Mouse (Mus musculus): ENCODE measurements around the gene Nr6a1. TPM values are rescaled to one million over a fixed set of nuclear protein-coding genes. Genes with fewer than 3 reads are reported as not detected.

Nr6a1 gene
- polyA plus RNA-seq, 1 experiment, result 4.2 TPM

GRCm38 (mm10) chr2:38691542-38691941 lies 235.9 kb downstream of the Nr6a1 start:
- no peak overlapping the region for H3K4me3 ChIP-seq (ENCODE audit: control insufficient read depth, insufficient read depth, low read length)
- no peak overlapping the region for H3K27ac ChIP-seq (ENCODE audit: control insufficient read depth, insufficient read depth, low read length)
- no peaks in the 10 kb centered on the region; the same call in 1 of the 2 replicates for H3K27me3 ChIP-seq (ENCODE audit: control insufficient read depth, insufficient read depth, low read length)
- DNase-seq, result peak; percentile 45
- H3K4me1 ChIP-seq (replicated peaks; ENCODE audit: control insufficient read depth, insufficient read depth, low read length), result peaks cover 5% of the 10 kb centered on the region
- no peak for TF ChIP-seq POLR2A (IDR thresholded peaks at IDR 0.05; ENCODE audit: control insufficient read depth, extremely low read depth, insufficient read depth, low read length, poor library complexity)
- TF ChIP-seq CTCF (IDR thresholded peaks at IDR 0.05; ENCODE audit: borderline replicate concordance, control insufficient read depth, extremely low read depth, insufficient read depth, low read length, poor library complexity), result peak; percentile 49; the same call in 1 of the 2 replicates
- no peaks in the 10 kb centered on the region for H3K36me3 ChIP-seq (ENCODE audit: control insufficient read depth, insufficient read depth, low read length)
- WGBS, result 30% methylated on average over 8 of the region's 8 CpGs

- H3K4me3 ChIP-seq (ENCODE audit: control insufficient read depth, insufficient read depth, low read length), result no peak overlapping the region
- WGBS, result 73% methylated on average over 1 of the region's 1 CpGs
- H3K4me1 ChIP-seq (replicated peaks; ENCODE audit: control insufficient read depth, insufficient read depth, low read length), result peaks cover 5% of the 10 kb centered on the region
- H3K27me3 ChIP-seq (ENCODE audit: control insufficient read depth, insufficient read depth, low read length), result no peaks in the 10 kb centered on the region; the same call in 1 of the 2 replicates
- no peak for DNase-seq
- no peaks in the 10 kb centered on the region for H3K36me3 ChIP-seq (ENCODE audit: control insufficient read depth, insufficient read depth, low read length)
- no peak for TF ChIP-seq POLR2A (IDR thresholded peaks at IDR 0.05; ENCODE audit: control insufficient read depth, extremely low read depth, insufficient read depth, low read length, poor library complexity)
- TF ChIP-seq CTCF (IDR thresholded peaks at IDR 0.05; ENCODE audit: borderline replicate concordance, control insufficient read depth, extremely low read depth, insufficient read depth, low read length, poor library complexity), result no peak
- no peak overlapping the region for H3K27ac ChIP-seq (ENCODE audit: control insufficient read depth, insufficient read depth, low read length)
Observed at GRCm38 (mm10) chr2:38689881-38690280, 237.6 kb downstream of the Nr6a1 start.

- peak; percentile 46 for DNase-seq
- Histone ChIP-seq H3K36me3 (ENCODE audit: control insufficient read depth, insufficient read depth, low read length) (no peaks in the 10 kb centered on the region), H3K27me3 (ENCODE audit: control insufficient read depth, insufficient read depth, low read length) (no peaks in the 10 kb centered on the region; the same call in 1 of the 2 replicates), H3K4me1 (replicated peaks; ENCODE audit: control insufficient read depth, insufficient read depth, low read length) (peaks cover 5% of the 10 kb centered on the region), H3K4me3 (ENCODE audit: control insufficient read depth, insufficient read depth, low read length) (peak overlapping the region; percentile 27), H3K27ac (ENCODE audit: control insufficient read depth, insufficient read depth, low read length) (no peak overlapping the region)
- 12% methylated on average over 29 of the region's 29 CpGs for WGBS
- TF ChIP-seq CTCF (IDR thresholded peaks at IDR 0.05; ENCODE audit: borderline replicate concordance, control insufficient read depth, extremely low read depth, insufficient read depth, low read length, poor library complexity), result peak; percentile 62; the same call in 1 of the 2 replicates
- no peak for TF ChIP-seq POLR2A (IDR thresholded peaks at IDR 0.05; ENCODE audit: control insufficient read depth, extremely low read depth, insufficient read depth, low read length, poor library complexity)
Observed at GRCm38 (mm10) chr2:38688791-38689520, 238.5 kb downstream of the Nr6a1 start.

GRCm38 (mm10) chr2:38685746-38686145 lies 241.7 kb downstream of the Nr6a1 start:
- no peak overlapping the region for H3K4me3 ChIP-seq (ENCODE audit: control insufficient read depth, insufficient read depth, low read length)
- DNase-seq, result no peak
- TF ChIP-seq CTCF (IDR thresholded peaks at IDR 0.05; ENCODE audit: borderline replicate concordance, control insufficient read depth, extremely low read depth, insufficient read depth, low read length, poor library complexity) (no peak), POLR2A (IDR thresholded peaks at IDR 0.05; ENCODE audit: control insufficient read depth, extremely low read depth, insufficient read depth, low read length, poor library complexity) (no peak)
- no peak overlapping the region for H3K27ac ChIP-seq (ENCODE audit: control insufficient read depth, insufficient read depth, low read length)
- WGBS, result 82% methylated on average over 3 of the region's 3 CpGs
- H3K4me1 ChIP-seq (replicated peaks; ENCODE audit: control insufficient read depth, insufficient read depth, low read length), result peaks cover 5% of the 10 kb centered on the region
- H3K36me3 ChIP-seq (ENCODE audit: control insufficient read depth, insufficient read depth, low read length), result no peaks in the 10 kb centered on the region
- no peaks in the 10 kb centered on the region; the same call in 1 of the 2 replicates for H3K27me3 ChIP-seq (ENCODE audit: control insufficient read depth, insufficient read depth, low read length)

- no peaks in the 10 kb centered on the region for H3K36me3 ChIP-seq (ENCODE audit: control insufficient read depth, insufficient read depth, low read length)
- no peak for DNase-seq
- no peaks in the 10 kb centered on the region for H3K27me3 ChIP-seq (ENCODE audit: control insufficient read depth, insufficient read depth, low read length)
- H3K4me1 ChIP-seq (replicated peaks; ENCODE audit: control insufficient read depth, insufficient read depth, low read length), result no peaks in the 10 kb centered on the region
- no peak overlapping the region for H3K4me3 ChIP-seq (ENCODE audit: control insufficient read depth, insufficient read depth, low read length)
- H3K27ac ChIP-seq (ENCODE audit: control insufficient read depth, insufficient read depth, low read length), result no peak overlapping the region
- 87% methylated on average over 5 of the region's 5 CpGs for WGBS
- no peak for TF ChIP-seq CTCF (IDR thresholded peaks at IDR 0.05; ENCODE audit: borderline replicate concordance, control insufficient read depth, extremely low read depth, insufficient read depth, low read length, poor library complexity)
- no peak for TF ChIP-seq POLR2A (IDR thresholded peaks at IDR 0.05; ENCODE audit: control insufficient read depth, extremely low read depth, insufficient read depth, low read length, poor library complexity)
Observed at GRCm38 (mm10) chr2:38683083-38683482, 244.4 kb downstream of the Nr6a1 start.

- Histone ChIP-seq H3K27me3 (ENCODE audit: control insufficient read depth, insufficient read depth, low read length) (no peaks in the 10 kb centered on the region), H3K27ac (ENCODE audit: control insufficient read depth, insufficient read depth, low read length) (no peak overlapping the region), H3K4me1 (replicated peaks; ENCODE audit: control insufficient read depth, insufficient read depth, low read length) (no peaks in the 10 kb centered on the region), H3K4me3 (ENCODE audit: control insufficient read depth, insufficient read depth, low read length) (no peak overlapping the region), H3K36me3 (ENCODE audit: control insufficient read depth, insufficient read depth, low read length) (no peaks in the 10 kb centered on the region)
- 90% methylated on average over 5 of the region's 5 CpGs for WGBS
- TF ChIP-seq CTCF (IDR thresholded peaks at IDR 0.05; ENCODE audit: borderline replicate concordance, control insufficient read depth, extremely low read depth, insufficient read depth, low read length, poor library complexity) (no peak), POLR2A (IDR thresholded peaks at IDR 0.05; ENCODE audit: control insufficient read depth, extremely low read depth, insufficient read depth, low read length, poor library complexity) (no peak)
- no peak for DNase-seq
Observed at GRCm38 (mm10) chr2:38682209-38682608, 245.3 kb downstream of the Nr6a1 start.
